7 mouse cellular contexts compared by ENCODE assay signal in the genomic region with DNA sequence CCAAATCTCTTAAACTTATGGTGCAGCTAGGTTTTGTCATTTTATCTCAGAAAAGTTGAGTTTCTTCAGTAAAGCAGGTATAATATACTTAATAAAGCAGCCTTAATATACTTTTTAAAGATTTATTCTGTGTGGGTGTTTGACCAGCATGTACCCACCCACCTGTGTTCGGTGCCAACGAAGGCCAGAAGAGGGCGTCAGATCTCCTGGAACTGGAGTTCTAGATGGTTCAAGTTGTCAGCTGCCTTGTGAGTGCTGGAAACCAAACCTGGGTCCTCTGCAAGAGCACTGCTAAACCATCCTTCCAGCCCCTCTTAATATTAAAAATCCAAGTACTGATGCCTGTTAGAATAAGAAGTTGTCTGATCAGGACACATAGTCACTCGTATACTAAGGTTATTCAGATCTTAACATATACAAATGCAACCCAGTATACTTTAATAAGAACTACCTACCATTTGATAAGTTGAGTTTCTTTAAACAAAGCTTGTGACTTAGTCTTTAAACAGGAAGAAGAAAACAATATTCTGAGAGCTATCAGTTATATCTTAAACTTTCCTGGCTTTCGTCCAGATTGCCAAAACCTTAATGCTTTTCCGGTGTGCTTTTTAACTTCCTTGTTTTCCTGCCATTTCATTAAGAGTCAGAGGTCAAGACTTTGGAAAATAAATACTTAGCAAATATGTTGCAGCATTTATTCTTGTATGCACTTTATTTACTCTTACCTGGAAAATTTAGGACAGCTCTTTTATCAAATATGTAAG. TPM values are rescaled to one million over a fixed set of nuclear protein-coding genes. Genes with fewer than 3 reads are reported as not detected.
DNase-seq lines count a peak whose midpoint lies in the region; TF ChIP-seq lines count a peak whose summit lies in the region.

No protein-coding gene starts in this region.

- TF ChIP-seq CTCF in kidney, adult 2 months (conservative IDR thresholded peaks at IDR 0.05; ENCODE audit: insufficient read depth, insufficient read length, low read depth, low read length), result no peak
- no peak for TF ChIP-seq CTCF in bone marrow macrophage, adult 2 months (IDR thresholded peaks at IDR 0.05; ENCODE audit: low read depth, low read length)

- H3K27ac ChIP-seq in kidney, adult 2 months (ENCODE audit: insufficient read depth, low read depth, low read length), result peak overlapping the region; percentile 25; the same call in 1 of the 2 replicates
- H3K27ac ChIP-seq in bone marrow macrophage, adult 2 months (ENCODE audit: insufficient read depth, low read depth, low read length), result peak overlapping the region; percentile 46

- 0 out of 2 replicates have a peak, but pooled peaks cover 5% of the 10 kb centered on the region for H3K4me1 ChIP-seq in kidney, adult 2 months (ENCODE audit: control insufficient read depth, insufficient read depth, low read length)
- H3K4me1 ChIP-seq in bone marrow macrophage, adult 2 months (ENCODE audit: control insufficient read depth, insufficient read depth, low read length), result peaks cover 8% of the 10 kb centered on the region

- peaks cover 9% of the 10 kb centered on the region; the same call in 1 of the 2 replicates for H3K36me3 ChIP-seq in kidney, adult 2 months (ENCODE audit: control insufficient read depth, insufficient read depth, low read length)

- 65% methylated on average over 6 of the region's 6 CpGs for WGBS in kidney, adult 2 months

- no peak overlapping the region for H3K4me3 ChIP-seq in kidney, adult 2 months (ENCODE audit: insufficient read depth, low read depth, low read length)
- H3K4me3 ChIP-seq in bone marrow macrophage, adult 2 months (ENCODE audit: insufficient read depth, low read length), result no peak overlapping the region

- H3K27me3 ChIP-seq in kidney, adult 2 months (replicated peaks; ENCODE audit: control insufficient read depth, insufficient read depth, low read length), result no peaks in the 10 kb centered on the region

- no peak for TF ChIP-seq POLR2A in kidney, adult 2 months (IDR thresholded peaks at IDR 0.05; ENCODE audit: low read depth, low read length)
- TF ChIP-seq POLR2A in bone marrow macrophage, adult 2 months (IDR thresholded peaks at IDR 0.05; ENCODE audit: borderline replicate concordance, low read depth, low read length), result no peak

- DNase-seq in kidney, adult 2 months, result peak; percentile 55
- no peak for DNase-seq in kidney, postnatal 14 days
- DNase-seq in heart, postnatal 4 days, result peak; percentile 29
- peak; percentile 43 for DNase-seq in lung, postnatal 10 days
- no peak for DNase-seq in urinary bladder, postnatal 36 days (ENCODE audit: low spot score in 2 of 2)
- no peak for DNase-seq in urinary bladder, adult 18-20 months (ENCODE audit: low spot score in 2 of 2)

RNA-seq across cellular contexts. Expression of a gene that starts 1.7 kb away (rescaled TPM):
- 19.2 and 23.3 TPM in 2 replicates for polyA plus RNA-seq in kidney, adult 2 months (2012; rRNA removed)
- polyA plus RNA-seq in bone marrow macrophage, adult 2 months (2012; ENCODE audit: insufficient read depth, insufficient read length, missing spikeins), result 75.5 and 95.2 TPM in 2 replicates
- 100 to 1,000 TPM in 1 of 2 experiments, 10 to 100 TPM in 1; 96.1 to 104 TPM for total RNA-seq in heart, postnatal 4 days (2021)

RNA-seq across cellular contexts. Expression of a gene that starts 41.8 kb away (rescaled TPM):
- 11.9 and 16.8 TPM in 2 replicates for polyA plus RNA-seq in kidney, adult 2 months (2012; rRNA removed)
- 15.1 and 19.4 TPM in 2 replicates for polyA plus RNA-seq in bone marrow macrophage, adult 2 months (2012; ENCODE audit: insufficient read depth, insufficient read length, missing spikeins)
- 10 to 100 TPM; 36.0 to 36.2 TPM for total RNA-seq in heart, postnatal 4 days (2021)

Comparison
In these comparisons a context has a peak if more than half of its experiments do, and no peak if none do; other contexts are left out.
1. DNase-seq: peak in kidney, adult 2 months (single experiment), heart, postnatal 4 days (single experiment) and lung, postnatal 10 days (single experiment); none in kidney, postnatal 14 days (single experiment), urinary bladder, postnatal 36 days (0 of 2) and urinary bladder, adult 18-20 months (0 of 2).